Mouse (Mus musculus): ENCODE measurements around the gene Olfr763. TPM values are rescaled to one million over a fixed set of nuclear protein-coding genes. Genes with fewer than 3 reads are reported as not detected.
"Not testable (repeated sequence)": the region's sequence is repeated elsewhere in the genome, so short reads cannot be mapped to it uniquely, and the experiment has no call there.

Gene Olfr763
- polyA plus RNA-seq (2015; fragmentation: Nextera tagmentation; extraction: Ambion mirVana), result not detected in 2 replicates

GRCm38 (mm10) chr10:129010288-129010841 lies at the start of gene Olfr763:
Gene Olfr763, plus strand, starts transcription at chr10:129010791.
- Histone ChIP-seq H3K4me2 (no peak within 1 kb of the TSS), H3K4me3 (no peak within 1 kb of the TSS), H3K27ac (replicated peaks) (no peak within 1 kb of the TSS), H3K9me3 (no peaks in the 10 kb centered on the region), H3K36me3 (no peaks in the 10 kb centered on the region), H3K27me3 (no peaks in the 10 kb centered on the region), H3K9ac (no peak within 1 kb of the TSS), H3K4me1 (replicated peaks) (no peaks in the 10 kb centered on the region)
- ATAC-seq (ENCODE audit: low FRiP score, low read depth), result no peak
- 45% methylated on average over 2 of the region's 2 CpGs for WGBS

DNA sequence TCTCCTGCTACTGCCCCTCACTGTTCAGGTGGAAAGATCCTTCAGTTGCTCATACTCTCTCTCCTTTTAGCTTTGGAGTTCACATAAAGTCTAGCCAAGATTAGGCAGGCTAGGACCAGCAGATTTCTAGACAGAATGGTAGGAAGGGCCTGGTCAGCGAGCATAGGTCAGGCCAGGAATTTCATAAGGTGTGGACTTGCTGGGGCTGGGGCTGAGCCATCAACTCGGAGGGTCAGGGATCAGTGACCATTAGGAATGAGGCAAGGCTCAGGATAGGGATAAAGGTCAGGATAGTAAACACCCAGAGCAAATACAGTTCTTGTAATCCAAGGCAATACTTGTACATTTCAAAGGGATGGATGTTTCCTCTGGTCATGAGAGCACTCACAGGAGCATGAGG lies 45.6 kb upstream of the Olfr763 start:
- Histone ChIP-seq H3K36me3 (no peaks in the 10 kb centered on the region), H3K9ac (no peak overlapping the region), H3K4me1 (replicated peaks) (no peaks in the 10 kb centered on the region), H3K27me3 (no peaks in the 10 kb centered on the region), H3K4me2 (no peak overlapping the region), H3K27ac (replicated peaks) (no peak overlapping the region), H3K9me3 (no peaks in the 10 kb centered on the region), H3K4me3 (no peak overlapping the region)
- WGBS, result 86% methylated on average over 2 of the region's 2 CpGs
- no peak for ATAC-seq (ENCODE audit: low FRiP score, low read depth)

GRCm38 (mm10) chr10:128965871-128966270 lies 44.7 kb upstream of the Olfr763 start:
- Histone ChIP-seq H3K27me3 (no peaks in the 10 kb centered on the region), H3K9me3 (no peaks in the 10 kb centered on the region), H3K9ac (no peak overlapping the region), H3K36me3 (no peaks in the 10 kb centered on the region), H3K27ac (replicated peaks) (no peak overlapping the region), H3K4me3 (no peak overlapping the region), H3K4me1 (replicated peaks) (no peaks in the 10 kb centered on the region), H3K4me2 (no peak overlapping the region)
- WGBS, result 90% methylated on average over 6 of the region's 6 CpGs
- no peak for ATAC-seq (ENCODE audit: low FRiP score, low read depth)

GRCm38 (mm10) chr10:128968341-128968749 lies 42.2 kb upstream of the Olfr763 start:
- WGBS, result 56% methylated on average over 1 of the region's 1 CpGs

GRCm38 (mm10) chr10:128970740-128971250 lies 39.8 kb upstream of the Olfr763 start:
- no peak overlapping the region for H3K27ac ChIP-seq (replicated peaks)
- ATAC-seq (ENCODE audit: low FRiP score, low read depth), result no peak
- H3K27me3 ChIP-seq, result no peaks in the 10 kb centered on the region
- H3K4me1 ChIP-seq (replicated peaks), result no peaks in the 10 kb centered on the region
- H3K9me3 ChIP-seq, result no peaks in the 10 kb centered on the region
- no peaks in the 10 kb centered on the region for H3K36me3 ChIP-seq
- WGBS, result 42% methylated on average over 1 of the region's 1 CpGs
- H3K4me2 ChIP-seq, result no peak overlapping the region
- no peak overlapping the region for H3K4me3 ChIP-seq
- no peak overlapping the region for H3K9ac ChIP-seq

More at GRCm38 (mm10) chr10:128968341-128968749, 42.2 kb upstream of the Olfr763 start:
- Histone ChIP-seq H3K9ac (no peak overlapping the region), H3K27me3 (no peaks in the 10 kb centered on the region), H3K36me3 (no peaks in the 10 kb centered on the region), H3K9me3 (no peaks in the 10 kb centered on the region), H3K4me3 (no peak overlapping the region), H3K27ac (replicated peaks) (no peak overlapping the region), H3K4me2 (no peak overlapping the region), H3K4me1 (replicated peaks) (no peaks in the 10 kb centered on the region)
- no peak for ATAC-seq (ENCODE audit: low FRiP score, low read depth)

DNA sequence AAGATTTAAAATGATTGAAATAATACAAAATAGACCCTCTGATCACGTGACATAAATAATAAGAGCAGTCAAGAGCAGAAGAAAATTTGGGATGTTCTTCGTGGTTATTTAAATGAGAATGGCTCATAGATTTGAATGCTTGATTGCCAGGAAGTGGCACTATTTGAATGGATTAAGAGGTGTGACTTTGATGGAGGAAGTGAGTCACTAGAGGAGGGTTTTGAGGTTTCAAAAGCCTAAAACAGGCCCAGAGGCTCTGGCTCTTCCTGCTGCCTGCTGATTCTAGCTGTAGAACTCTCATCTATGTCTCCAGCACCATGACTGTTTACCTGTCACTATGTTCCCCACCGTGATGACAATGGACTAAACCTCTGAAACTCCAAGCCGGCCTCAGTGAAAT lies 37.8 kb upstream of the Olfr763 start:
- WGBS, result 74% methylated on average over 4 of the region's 4 CpGs
- Histone ChIP-seq H3K4me2 (no peak overlapping the region), H3K4me1 (replicated peaks) (no peaks in the 10 kb centered on the region; the same call in 1 of the 2 replicates), H3K27me3 (no peaks in the 10 kb centered on the region), H3K36me3 (no peaks in the 10 kb centered on the region), H3K4me3 (no peak overlapping the region), H3K9me3 (no peaks in the 10 kb centered on the region), H3K27ac (replicated peaks) (no peak overlapping the region), H3K9ac (no peak overlapping the region)
- ATAC-seq (ENCODE audit: low FRiP score, low read depth), result no peak

DNA sequence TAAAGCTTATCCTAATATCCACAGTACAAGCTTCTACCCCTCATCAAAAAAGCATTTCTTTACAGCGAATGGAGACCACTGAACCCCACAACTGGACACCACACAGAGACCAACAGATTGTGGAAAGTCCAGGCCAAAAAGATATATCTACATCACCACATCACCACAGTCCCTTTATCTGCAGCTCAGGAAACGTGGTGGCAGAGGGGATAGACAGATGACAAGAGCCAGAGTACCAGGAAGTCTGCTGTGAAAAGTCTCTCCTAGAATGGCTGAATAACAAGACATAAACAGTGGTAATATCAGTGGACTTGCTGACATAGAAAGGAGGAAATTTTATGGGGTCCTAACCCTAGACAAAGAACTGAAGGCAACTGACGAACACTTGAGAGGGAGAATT lies 34.2 kb upstream of the Olfr763 start:
- no peaks in the 10 kb centered on the region for H3K36me3 ChIP-seq
- H3K9me3 ChIP-seq, result no peaks in the 10 kb centered on the region
- H3K9ac ChIP-seq, result no peak overlapping the region
- no peak overlapping the region for H3K27ac ChIP-seq (replicated peaks)
- H3K27me3 ChIP-seq, result no peaks in the 10 kb centered on the region
- H3K4me2 ChIP-seq, result no peak overlapping the region
- no peak for ATAC-seq (ENCODE audit: low FRiP score, low read depth)
- no peaks in the 10 kb centered on the region; the same call in 1 of the 2 replicates for H3K4me1 ChIP-seq (replicated peaks)
- WGBS, result 77% methylated on average over 3 of the region's 3 CpGs
- H3K4me3 ChIP-seq, result no peak overlapping the region

- WGBS, result 23% methylated on average over 9 of the region's 9 CpGs
- Histone ChIP-seq H3K27me3 (no peaks in the 10 kb centered on the region), H3K9ac (no peak overlapping the region), H3K9me3 (no peaks in the 10 kb centered on the region), H3K4me3 (no peak overlapping the region), H3K4me1 (replicated peaks) (no peaks in the 10 kb centered on the region; the same call in 1 of the 2 replicates), H3K4me2 (no peak overlapping the region), H3K27ac (replicated peaks) (no peak overlapping the region), H3K36me3 (no peaks in the 10 kb centered on the region)
- peak; percentile 91 for ATAC-seq (ENCODE audit: low FRiP score, low read depth)
Observed at GRCm38 (mm10) chr10:128977522-128978114, 33.0 kb upstream of the Olfr763 start.

- no peaks in the 10 kb centered on the region for H3K9me3 ChIP-seq
- no peaks in the 10 kb centered on the region; the same call in 1 of the 2 replicates for H3K4me1 ChIP-seq (replicated peaks)
- H3K27ac ChIP-seq (replicated peaks), result no peak overlapping the region
- H3K4me3 ChIP-seq, result no peak overlapping the region
- H3K27me3 ChIP-seq, result no peaks in the 10 kb centered on the region
- H3K4me2 ChIP-seq, result no peak overlapping the region
- 73% methylated on average over 3 of the region's 3 CpGs for WGBS
- no peak for ATAC-seq (ENCODE audit: low FRiP score, low read depth)
- H3K9ac ChIP-seq, result no peak overlapping the region
- no peaks in the 10 kb centered on the region for H3K36me3 ChIP-seq
Observed at GRCm38 (mm10) chr10:128980644-128981365, 29.8 kb upstream of the Olfr763 start.

- H3K4me3 ChIP-seq; ATAC-seq (ENCODE audit: low FRiP score, low read depth); H3K27me3 ChIP-seq: not testable (repeated sequence)
Observed at GRCm38 (mm10) chr10:128989131-128989530, 21.5 kb upstream of the Olfr763 start, which contains the start of gene Olfr9. Gene Olfr9, plus strand, starts transcription at chr10:128989431.

DNA sequence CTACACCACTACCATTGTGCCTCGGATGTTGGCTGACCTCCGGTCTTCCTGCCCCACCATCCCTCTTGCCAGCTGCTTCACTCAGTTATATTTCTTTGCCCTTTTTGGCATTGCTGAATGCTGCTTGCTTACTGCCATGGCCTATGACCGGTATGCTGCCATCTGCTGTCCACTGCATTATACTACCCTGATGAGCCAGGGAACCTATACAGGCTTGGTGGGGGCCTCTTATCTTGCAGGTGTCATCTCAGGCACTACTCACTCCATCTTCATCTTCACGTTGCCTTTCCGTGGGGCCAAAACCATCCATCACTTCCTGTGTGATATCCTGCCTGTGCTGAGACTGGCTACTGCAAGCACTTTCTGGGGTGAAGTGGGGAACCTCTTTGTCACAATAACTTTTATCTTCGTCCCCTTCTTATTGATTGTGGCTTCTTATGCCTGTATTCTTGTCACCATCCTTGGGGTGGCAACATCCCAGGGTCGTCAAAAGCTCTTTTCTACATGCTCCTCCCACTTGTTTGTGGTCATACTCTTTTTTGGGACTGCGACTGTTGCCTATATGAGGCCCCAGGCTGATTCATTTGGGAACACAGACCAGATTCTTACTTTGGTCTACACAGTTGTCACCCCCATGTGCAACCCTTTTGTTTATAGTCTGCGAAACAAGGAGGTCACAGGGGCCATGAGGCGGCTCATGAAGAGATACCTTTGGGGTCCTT lies 20.3 kb upstream of the Olfr763 start:
- not testable (repeated sequence) for H3K27ac ChIP-seq (replicated peaks); H3K27me3 ChIP-seq; H3K9me3 ChIP-seq; ATAC-seq (ENCODE audit: low FRiP score, low read depth); H3K36me3 ChIP-seq; H3K4me1 ChIP-seq (replicated peaks); H3K4me2 ChIP-seq; H3K4me3 ChIP-seq; H3K9ac ChIP-seq
- WGBS, result 63% methylated on average over 7 of the region's 10 CpGs

More at GRCm38 (mm10) chr10:128989131-128989530, 21.5 kb upstream of the Olfr763 start, which contains the start of gene Olfr9:
- H3K27ac ChIP-seq (replicated peaks); H3K9me3 ChIP-seq; H3K4me2 ChIP-seq; H3K36me3 ChIP-seq; H3K4me1 ChIP-seq (replicated peaks); H3K9ac ChIP-seq: not testable (repeated sequence)
- 60% methylated on average over 1 of the region's 1 CpGs for WGBS

DNA sequence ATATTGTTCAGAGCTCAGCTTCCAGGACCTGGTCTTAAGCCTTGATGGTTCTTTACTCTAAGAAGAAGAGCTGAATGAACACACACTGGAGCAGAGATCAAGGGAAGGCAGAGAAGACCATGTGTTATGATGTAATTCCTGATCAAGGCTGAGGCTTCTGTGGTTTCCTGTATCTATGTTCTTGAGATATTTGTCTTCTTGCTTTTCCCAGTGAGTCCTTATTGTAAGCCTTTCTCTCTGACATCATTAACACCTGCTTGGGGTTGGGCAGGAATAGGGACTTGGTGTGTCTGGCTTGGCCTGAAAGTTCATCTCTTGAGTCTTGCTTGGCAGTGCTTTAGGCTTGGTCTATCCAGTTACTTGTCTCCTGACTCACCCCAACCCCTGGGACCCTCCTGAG lies 19.6 kb upstream of the Olfr763 start:
- no peaks in the 10 kb centered on the region for H3K4me1 ChIP-seq (replicated peaks)
- no peaks in the 10 kb centered on the region for H3K9me3 ChIP-seq
- no peak overlapping the region for H3K27ac ChIP-seq (replicated peaks)
- no peaks in the 10 kb centered on the region for H3K27me3 ChIP-seq
- no peak overlapping the region for H3K4me2 ChIP-seq
- no peaks in the 10 kb centered on the region for H3K36me3 ChIP-seq
- ATAC-seq (ENCODE audit: low FRiP score, low read depth), result no peak
- no peak overlapping the region for H3K9ac ChIP-seq
- H3K4me3 ChIP-seq, result no peak overlapping the region

All from hindbrain, embryonic 15.5 days (tissue).